Mouse (Mus musculus) heart, adult 2 months (tissue): ENCODE data around the gene Dcxr.

Experiments
- CTCF ChIP-seq: fragments of 200-600 bp; IDR thresholded peaks from 2 replicates; pipeline ENCODE4 v1.8.1; 2022; ENCODE audit warnings: antibody characterized with exemption, mild to moderate bottlenecking, moderate library complexity
- POLR2A ChIP-seq: fragments of 200-500 bp; IDR thresholded peaks from 2 replicates; pipeline ENCODE4 v1.6.1; 2011; ENCODE audit warnings: mild to moderate bottlenecking, low read depth, low read length, control low read depth; ENCODE audit not compliant: insufficient read depth

GRCm38 (mm10) chr11:120695184-120695583 lies 31.9 kb downstream of the Dcxr start:
- TF ChIP-seq CTCF (no peak), POLR2A (no peak)
